Mouse (Mus musculus): Measurements from ENCODE around the gene Ubr1.
"Not testable (repeated sequence)": the region's sequence is repeated elsewhere in the genome, so short reads cannot be mapped to it uniquely, and the experiment has no call there.

Ubr1 gene

DNA sequence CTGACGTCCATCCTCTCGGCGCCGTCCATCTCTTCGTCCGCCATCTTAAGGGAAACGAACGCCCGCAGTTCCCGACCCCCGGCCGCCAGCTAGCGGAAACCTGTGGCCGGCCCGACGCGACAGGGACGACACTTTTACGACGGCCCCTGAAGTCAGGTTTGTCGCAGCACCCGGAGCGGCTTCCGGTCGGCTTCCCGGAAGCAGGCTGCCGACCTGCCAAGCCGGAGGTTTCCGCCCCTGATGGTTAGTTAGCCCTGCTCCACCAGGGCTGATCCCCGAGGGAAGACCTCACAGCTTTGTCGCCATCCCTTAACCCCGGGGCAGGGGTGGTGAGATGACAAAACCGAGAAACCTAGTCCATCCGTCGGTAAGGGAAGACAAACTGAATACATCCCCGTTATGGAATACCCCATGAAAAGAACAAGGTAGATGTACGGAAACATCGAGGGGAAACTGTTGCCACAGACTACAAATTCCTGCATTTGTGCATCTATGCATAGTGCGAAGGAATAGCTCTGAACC, at the start of gene Ubr1:
Gene Ubr1, minus strand, starts transcription at position 157 of the 522 bp plus-strand sequence.
- peak; percentile 90 for DNase-seq (ENCODE audit: extremely low read depth, insufficient read length, low spot score)

DNA sequence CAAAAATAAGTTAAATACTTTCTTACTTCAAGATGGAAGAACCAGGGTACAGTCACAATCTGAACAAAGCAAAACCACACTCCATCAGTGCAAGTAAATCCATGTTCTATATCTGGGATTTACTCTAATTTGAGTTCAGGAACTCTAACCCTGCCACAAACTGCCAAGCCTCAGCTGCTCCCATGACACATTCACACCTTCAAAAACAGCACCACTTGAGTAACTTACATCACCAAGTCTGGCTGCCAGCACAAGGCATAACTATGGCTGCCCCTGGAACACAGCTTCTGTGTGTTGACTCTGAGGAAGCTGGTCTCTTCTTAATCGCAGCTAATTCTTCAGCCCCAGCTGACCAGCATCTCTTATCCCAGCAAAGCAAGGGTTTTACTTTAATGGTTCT, 46.6 kb upstream of the Ubr1 start:
- no peak for DNase-seq (ENCODE audit: extremely low read depth, insufficient read length, low spot score)

DNA sequence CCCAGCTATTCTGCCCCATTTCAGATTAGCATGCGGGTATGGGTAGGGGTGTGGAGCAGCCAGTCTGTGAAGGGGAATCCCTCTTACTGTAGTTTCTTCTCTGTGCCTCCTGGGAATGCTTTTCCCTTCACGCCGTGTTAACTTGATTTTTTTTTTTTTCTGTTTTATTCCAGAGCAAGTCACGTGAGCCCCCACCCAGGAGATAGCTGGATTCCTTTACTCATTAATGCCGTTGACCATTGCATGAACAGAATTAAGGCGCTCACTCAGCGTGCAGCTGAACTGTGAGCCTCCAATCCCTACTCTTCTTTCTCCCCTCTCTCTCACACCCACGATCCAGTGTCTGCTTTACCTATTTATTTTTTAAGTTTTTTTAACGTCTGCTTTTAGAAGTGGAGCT, 45.7 kb upstream of the Ubr1 start:
- no peak for DNase-seq (ENCODE audit: extremely low read depth, insufficient read length, low spot score)

DNA sequence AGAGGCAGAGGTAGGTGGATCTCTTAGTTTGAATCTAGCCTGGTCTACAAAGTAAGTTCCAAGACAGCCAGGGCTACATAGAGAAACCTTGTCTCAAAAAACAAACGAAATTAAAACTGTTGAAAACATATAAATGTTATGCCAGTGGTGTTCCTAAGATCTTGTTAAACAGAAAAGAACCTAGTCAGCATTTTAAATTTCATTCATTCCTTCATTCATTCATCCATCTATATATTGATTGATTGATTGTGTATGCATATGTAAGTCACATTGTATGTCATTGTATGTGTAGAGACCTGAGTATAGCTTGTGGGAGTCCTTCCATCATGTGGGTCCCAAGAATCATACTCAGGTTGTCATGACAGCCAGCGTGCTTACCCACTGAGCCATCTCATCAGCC, 45.0 kb upstream of the Ubr1 start:
- DNase-seq (ENCODE audit: extremely low read depth, insufficient read length, low spot score), result no peak

DNA sequence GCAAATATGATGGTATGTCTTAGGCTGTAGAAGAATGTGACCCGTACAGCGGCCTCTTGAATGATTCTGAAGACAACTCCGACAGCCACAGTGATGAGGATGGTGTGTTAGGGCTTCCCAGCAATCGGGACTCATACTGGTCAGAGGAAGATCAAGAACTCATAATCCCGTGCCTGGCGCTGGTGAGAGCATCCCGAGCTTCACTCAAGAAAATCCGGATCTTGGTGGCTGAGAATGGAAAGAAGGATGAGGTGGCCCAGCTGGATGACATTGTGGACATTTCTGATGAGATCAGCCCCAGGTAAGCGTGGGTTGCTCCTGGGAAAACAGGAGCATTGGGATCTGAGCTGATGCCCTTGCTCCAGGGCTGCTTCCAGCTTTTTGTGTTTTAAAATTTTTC, 42.2 kb upstream of the Ubr1 start:
- no peak for DNase-seq (ENCODE audit: extremely low read depth, insufficient read length, low spot score)

DNA sequence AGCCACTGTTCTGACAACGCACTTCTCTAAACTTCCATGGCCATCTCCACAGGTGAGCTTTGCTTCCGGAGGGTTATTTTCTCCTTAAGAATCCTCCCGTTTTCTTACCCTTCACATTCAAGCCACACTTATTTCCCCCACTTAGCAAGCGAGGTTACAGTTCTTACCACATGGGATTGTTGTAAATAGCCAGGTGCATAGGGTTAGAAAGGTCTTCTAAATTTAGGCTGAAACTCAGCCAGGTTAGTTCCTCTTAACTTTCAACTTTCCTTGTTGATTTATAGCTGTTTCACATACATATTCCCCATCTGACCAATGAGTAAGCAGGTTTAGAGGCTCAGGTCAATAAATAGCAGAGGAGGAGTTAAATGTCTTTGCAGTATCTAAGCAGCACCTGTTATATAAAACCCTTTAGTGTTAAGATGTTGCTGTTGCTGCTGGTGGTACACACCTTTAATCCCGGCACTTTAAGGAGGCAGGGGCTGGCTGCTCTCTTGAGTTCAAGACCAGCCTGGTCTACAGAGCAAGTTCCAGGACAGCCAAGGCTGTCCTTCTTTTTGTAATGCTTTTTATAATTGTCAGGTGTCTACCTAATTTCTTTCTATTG, 38.7 kb upstream of the Ubr1 start:
- no peak for DNase-seq (ENCODE audit: extremely low read depth, insufficient read length, low spot score)

DNA sequence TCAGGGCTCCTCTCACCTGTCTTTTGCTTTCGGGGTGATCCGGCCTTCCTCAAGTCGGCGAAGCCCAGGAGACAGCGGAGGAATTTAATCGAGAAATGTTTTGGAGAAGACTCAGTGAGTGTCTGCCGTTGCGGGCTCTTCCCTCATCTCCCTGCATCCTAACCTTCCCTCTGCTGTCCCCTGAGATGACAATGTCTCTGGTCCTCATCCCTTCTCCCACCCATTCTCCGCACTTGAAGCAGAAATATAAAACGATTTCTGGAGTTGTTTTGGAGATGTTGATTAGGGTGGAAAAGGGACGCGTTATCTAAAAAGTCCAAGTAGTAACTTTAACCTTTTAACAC, 38.1 kb upstream of the Ubr1 start:
- no peak for DNase-seq (ENCODE audit: extremely low read depth, insufficient read length, low spot score)

DNA sequence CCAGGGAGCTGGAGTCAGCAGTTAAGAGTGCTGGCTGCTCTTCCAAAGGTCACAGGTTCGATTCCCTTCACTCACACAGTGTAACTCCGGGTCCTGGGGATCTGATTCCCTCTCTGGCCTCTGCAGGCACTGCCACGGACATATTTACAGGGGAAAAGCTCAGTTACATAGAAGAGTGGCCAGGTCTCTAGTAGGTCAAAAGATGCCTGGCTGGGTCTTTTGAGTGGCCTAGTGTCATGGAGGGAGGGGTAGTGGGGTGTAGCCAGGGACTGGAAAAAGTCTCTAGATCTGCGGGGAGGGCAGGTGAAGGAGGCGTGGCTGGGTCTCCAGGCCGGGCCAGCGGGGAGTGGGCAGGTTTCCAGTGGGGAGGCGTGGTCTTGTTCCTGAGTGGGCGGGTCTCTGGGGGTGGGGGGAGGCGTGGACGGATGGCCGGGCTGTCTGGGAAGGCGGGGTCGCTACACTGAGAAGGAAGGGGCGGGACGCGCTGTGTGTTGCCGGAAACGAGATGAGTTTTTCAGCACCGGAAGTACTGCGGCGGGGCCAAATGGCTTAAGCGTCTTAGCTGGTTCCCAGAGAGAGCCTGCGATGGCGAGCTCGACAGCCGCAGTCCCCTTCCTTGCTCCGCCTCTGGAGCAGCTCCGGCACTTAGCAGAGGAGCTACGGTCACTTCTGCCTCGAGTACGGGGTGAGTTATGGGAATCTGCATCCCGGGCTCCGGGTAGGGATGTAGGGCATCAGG, 37.6 kb upstream of the Ubr1 start, which contains the start of gene Ccndbp1:
Gene Ccndbp1, plus strand, starts transcription at position 479 of the 739 bp plus-strand sequence.
- DNase-seq (ENCODE audit: extremely low read depth, insufficient read length, low spot score), result peak; percentile 90

DNA sequence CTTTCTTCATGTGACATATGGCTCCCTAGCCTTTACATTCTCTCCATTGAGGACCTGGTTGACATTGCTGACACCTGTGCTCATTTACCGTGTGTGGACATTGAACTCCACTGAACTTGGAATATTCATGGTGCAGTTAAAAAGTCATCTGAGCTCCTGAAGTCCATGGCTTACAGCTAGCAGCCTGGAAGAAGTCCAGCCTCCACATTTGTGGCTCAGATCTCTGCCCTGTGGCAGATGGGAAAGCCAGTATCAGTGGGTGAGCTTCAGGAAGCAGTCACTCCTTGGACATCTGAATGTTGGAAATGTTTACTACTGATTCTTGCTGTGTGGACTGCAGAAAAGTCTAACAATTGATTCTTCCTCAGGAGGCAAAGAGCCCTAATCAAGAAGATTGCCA, 36.5 kb upstream of the Ubr1 start:
- no peak for DNase-seq (ENCODE audit: extremely low read depth, insufficient read length, low spot score)

DNA sequence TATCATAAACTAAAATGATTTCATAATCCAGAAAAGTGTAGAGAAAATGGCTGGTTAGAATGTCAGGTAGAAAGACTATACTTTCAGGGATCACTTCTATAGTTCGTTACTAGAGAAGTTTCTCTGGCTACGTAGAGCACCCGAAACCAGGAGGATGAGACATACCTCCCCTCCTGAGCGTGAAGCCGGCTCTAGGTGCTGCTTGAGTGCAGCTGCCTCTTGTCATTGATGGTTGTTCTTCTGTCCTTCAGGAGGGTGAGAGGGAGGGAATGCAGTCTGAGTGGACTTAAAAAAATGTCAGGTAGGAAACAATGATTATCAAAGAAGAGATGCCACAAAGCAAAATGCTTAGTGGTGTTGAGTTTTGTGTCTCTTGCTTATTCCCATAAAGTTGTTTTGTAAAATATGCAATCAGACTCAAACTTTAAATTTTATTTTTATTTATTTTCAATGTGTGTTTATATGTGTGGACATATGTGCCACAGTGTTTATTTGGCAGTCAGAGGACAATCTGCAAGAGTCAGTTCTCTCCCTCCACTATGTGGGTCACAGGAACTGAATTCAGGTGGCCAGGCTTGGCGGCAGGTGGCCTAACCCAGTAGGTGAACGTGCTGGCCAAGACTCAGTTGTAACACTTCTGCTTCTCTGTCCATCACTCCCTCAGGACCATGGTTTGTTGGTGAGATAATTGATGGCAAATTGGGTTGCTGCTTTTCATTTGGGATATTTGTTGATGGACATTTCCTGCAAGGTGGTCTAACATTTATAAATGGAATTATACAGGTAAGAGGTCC, 33.7 kb upstream of the Ubr1 start:
- DNase-seq (ENCODE audit: extremely low read depth, insufficient read length, low spot score), result no peak

DNA sequence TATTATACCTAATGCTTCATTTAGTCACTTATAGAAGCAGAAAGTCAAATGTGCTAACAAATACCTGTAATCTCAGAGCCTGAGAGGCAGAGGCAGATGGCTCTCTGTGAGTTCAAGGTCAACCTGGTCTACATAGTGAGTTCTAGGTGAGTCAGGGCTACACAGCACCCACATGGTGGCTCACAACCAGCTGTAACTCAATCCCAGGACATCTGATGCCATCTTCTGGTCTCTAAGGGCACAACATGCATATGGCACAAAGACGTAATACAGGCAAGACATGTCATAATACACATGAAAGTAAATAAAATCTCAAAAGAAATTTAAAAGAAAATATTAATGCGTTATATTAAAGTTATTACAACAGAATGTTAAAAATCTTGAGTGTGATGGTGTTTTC, 33.1 kb upstream of the Ubr1 start:
- DNase-seq (ENCODE audit: extremely low read depth, insufficient read length, low spot score), result peak; percentile 13

DNA sequence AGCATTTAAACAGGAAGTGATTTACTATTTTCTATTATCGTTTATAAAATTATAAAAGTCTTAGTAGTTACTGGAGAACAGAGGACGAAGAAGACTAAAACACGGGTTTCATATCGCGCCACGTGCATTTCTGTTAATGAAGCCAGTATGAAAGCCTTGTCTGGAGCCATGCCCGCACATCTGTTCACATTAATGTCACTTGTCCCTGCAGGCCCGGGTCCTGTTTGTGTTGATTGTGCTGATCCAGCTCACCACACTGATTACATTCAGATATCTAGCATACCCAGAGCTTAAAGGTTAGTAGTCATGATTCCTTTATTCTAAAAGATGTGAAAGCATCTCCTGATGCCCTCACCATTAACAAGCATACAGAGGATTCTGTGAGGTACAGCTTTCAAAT, 28.3 kb upstream of the Ubr1 start:
- DNase-seq (ENCODE audit: extremely low read depth, insufficient read length, low spot score), result no peak

DNA sequence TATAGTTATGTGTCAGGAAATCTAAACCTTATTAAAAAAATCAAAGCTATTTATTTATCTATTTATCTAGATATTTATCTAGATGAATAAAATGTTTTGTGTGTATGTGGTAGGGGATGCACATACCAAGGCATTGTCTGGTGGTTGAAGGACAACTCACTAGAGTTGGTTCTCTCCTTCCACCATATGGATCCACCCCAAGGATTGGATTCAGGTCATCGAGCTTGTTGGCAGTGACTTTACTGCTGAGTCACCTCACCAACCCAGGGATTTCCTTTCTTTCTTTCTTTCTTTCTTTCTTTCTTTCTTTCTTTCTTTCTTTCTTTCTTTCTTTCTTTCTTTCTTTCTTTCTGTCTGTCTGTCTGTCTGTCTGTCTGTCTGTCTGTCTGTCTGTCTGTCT, 26.1 kb upstream of the Ubr1 start:
- not testable (repeated sequence) for DNase-seq (ENCODE audit: extremely low read depth, insufficient read length, low spot score)

DNA sequence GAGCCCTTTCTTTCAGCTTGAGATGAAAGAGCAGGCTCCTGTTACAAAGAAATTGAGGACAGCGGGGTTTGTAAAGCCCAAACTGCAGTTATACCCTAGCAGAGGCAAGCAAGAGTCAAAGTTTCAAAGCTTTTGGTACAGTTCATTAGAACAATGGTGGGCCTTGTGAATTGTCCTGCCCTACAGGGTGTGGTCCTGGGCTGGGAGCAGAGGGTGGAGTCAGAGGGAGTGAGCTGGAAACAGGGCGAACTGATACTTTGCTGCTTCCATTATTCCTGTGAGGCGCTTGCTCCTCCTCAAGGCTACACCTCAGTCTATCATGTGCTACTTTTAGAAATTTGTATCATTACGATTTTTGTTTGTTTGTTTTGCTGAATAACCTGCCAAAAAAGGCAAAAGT, 20.7 kb upstream of the Ubr1 start:
- DNase-seq (ENCODE audit: extremely low read depth, insufficient read length, low spot score), result no peak

DNA sequence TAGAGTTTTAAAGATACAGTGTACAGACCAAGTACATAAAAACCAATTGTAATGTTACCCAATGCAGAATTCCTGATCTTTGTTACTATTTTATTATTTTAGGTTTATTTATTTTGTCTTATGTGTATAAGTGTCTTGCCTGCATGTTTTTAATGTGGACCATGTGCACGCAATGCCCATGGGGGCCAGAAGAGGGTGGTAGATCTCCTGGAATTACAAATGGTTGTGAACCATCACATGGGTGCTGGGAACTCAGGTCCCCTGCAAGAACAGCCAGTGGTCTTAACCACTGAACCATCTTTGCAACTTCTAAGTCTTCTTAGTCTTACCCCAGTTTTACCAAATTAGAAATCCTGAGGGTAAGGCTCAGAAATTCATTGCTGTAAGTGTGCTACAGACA, 14.7 kb upstream of the Ubr1 start:
- DNase-seq (ENCODE audit: extremely low read depth, insufficient read length, low spot score), result no peak

DNA sequence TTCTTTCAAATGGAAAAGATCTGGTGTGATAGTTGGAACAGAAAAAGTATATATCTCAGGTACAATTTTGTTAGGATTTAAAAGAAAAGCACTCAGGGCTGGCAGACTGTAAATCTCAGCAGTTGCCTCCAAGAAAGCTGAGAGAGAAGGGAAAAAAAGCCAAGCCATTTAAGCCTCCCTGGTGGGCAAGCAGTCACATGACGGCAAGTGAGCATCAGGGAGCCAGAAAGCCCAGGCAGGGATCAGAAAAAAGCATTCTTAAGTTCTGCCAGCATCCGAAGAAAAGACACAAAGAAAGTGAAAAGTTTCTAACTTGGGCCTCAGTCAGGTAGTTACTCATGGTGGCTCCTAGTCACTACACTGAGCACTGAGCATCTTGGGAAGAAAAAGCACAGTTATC, 13.1 kb upstream of the Ubr1 start:
- DNase-seq (ENCODE audit: extremely low read depth, insufficient read length, low spot score), result no peak

DNA sequence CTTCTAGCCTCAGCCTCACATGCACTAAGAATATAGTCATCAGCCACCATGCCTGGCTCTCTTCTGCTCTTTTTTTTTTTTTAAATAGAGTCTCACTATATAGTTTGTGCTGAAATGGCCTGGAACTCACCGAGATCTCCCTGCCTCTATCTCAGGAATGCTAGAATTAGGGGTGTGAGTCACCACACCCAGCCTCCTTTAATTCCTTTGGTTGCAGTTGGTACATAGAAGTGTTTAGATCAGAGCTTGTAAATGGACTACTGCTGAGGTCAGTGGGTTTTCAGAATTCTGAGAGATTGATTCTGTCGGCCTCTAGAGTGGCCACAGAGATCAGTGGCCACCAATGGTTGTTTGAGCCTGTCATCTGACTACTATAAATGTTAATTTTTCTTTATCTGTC, 10.3 kb upstream of the Ubr1 start:
- DNase-seq (ENCODE audit: extremely low read depth, insufficient read length, low spot score), result peak; percentile 56

DNA sequence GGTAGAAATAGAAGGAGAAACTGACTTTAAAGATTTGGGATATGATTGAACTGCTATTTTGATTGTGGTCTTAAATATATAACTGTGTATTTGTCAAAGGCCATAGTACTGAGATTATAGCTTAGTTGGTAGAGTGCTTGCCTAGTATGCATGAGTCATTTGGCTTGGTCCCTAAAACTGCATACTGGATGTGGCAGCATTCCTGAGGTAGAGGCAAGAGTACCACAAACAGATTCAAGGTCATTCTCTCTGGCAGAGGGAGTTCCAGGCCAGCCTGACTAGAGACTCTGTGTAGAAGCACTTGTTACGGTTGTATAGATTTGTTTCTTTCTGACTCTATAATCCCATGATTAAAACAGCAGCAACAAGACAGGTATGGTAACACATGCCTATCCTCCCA, 9.3 kb upstream of the Ubr1 start:
- DNase-seq (ENCODE audit: extremely low read depth, insufficient read length, low spot score), result peak; percentile 63

DNA sequence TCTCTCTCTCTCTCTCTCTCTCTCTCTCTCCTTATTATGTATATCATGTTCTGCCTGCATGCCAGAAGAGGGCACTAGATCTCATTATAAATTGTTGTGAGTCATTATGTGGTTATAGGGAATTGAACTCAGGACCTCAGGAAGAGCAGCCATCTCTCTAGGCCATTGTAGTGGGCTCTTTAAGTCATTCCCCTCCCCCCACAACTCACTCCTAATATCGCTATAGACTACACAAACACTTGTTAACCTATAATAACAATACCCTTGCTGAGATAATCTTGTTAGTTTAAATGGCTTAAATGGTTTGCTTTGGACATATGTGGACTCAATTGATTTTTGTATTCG, 8.2 kb upstream of the Ubr1 start:
- peak; percentile 37 for DNase-seq (ENCODE audit: extremely low read depth, insufficient read length, low spot score)

DNA sequence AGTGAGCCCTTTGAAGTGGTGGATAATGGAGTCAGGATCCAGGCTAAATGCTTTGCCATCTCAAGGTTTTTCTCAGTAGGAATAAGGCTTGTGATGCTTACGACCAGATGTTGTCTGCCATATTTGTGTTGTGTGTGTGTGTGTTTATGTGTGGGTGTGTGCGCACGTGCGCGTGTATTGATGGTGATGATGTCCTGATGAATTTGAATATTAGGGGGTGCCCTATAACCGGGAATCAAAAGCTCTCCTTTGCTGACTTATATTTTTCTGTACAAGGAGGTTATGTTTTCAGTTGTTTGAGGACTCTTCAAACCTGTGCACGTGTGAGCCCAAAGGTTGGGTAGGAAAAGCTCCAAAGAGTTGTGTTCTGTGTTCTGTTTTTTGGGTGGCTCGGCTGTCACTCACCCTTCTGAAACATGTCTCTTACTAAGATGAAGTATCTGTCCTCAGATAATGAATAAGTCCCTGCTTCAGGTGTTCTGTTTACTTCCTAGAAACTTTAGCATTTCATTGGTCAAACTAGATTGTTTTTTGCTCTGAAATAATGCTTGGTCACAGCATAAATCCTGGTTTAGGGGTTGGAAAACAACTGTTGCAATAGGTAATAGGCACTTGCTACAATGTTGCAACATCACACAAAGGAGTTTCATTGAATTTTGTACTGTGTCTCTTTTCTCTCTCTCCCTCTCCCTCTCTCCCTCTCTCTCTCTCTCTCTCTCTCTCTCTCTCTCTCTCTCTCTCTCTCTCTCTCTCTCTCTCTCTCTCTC, 7.6 kb upstream of the Ubr1 start:
- DNase-seq (ENCODE audit: extremely low read depth, insufficient read length, low spot score), result no peak

Data from 3134 (cell line).